Mouse (Mus musculus): Measurements from ENCODE around the gene Cyp2c23.

Cyp2c23 gene

GRCm38 (mm10) chr19:44028972-44029371 is at the start of gene Cyp2c23:
Gene Cyp2c23 (minus strand): TSS chr19:44029208.
- no peak for DNase-seq (ENCODE audit: low spot score in 2 of 2)

DNA sequence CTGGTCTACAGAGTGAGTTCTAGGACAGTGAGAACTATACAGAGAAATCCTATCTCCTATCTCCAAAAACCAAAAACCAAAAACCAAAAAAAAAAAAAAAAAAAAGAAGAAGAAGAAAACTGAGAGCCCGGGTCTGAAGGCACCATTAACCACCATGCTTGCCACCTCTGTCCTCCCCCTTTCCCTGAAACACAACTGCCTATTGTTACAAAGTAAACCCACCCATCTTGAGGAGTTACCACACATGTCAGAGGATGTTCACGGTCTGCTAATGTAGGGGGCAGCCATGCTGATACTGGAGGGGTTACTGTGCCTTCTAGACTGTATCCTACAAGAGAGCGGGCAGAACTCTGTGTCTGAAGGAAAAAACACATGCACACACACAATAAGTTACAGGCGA is 48.0 kb upstream of the Cyp2c23 start:
- DNase-seq (ENCODE audit: low spot score in 2 of 2) = no peak

- no peak for DNase-seq (ENCODE audit: low spot score in 2 of 2)
Observed at GRCm38 (mm10) chr19:44076457-44076856, 47.4 kb upstream of the Cyp2c23 start.

GRCm38 (mm10) chr19:44074986-44075385 is 46.0 kb upstream of the Cyp2c23 start:
- DNase-seq (ENCODE audit: low spot score in 2 of 2) = no peak

GRCm38 (mm10) chr19:44071166-44071565 is 42.2 kb upstream of the Cyp2c23 start:
- DNase-seq (ENCODE audit: low spot score in 2 of 2) = no peak

- DNase-seq (ENCODE audit: low spot score in 2 of 2) = no peak
Observed at GRCm38 (mm10) chr19:44069914-44070232, 40.9 kb upstream of the Cyp2c23 start.

GRCm38 (mm10) chr19:44069121-44069913 is 40.3 kb upstream of the Cyp2c23 start, which contains the start of gene Erlin1:
Gene Erlin1 (minus strand): TSS chr19:44069785.
- peak; percentile 80 to 86 for DNase-seq (ENCODE audit: low spot score in 2 of 2)

- DNase-seq (ENCODE audit: low spot score in 2 of 2) = no peak
Observed at GRCm38 (mm10) chr19:44068232-44068631, 39.2 kb upstream of the Cyp2c23 start.

GRCm38 (mm10) chr19:44067323-44068049 is 38.5 kb upstream of the Cyp2c23 start:
- no peak for DNase-seq (ENCODE audit: low spot score in 2 of 2)

DNA sequence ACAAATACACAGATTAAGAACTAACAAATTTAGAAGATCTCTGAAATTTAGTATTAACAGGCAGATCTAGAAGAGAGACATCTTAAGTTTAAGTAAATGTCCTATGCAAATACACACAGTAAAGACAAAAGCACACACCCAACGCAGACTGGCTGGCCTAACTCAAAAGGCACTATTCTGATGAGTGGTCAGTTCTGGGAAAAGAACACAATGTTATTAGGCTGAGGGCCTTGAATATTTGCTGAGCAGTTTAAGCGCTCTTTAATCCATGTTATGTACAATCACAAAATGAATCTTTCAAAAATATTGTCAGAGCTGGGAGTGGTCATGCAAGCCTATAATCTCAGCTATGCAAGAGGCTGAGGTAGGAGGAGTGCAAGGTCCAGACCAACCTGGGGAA is 35.7 kb upstream of the Cyp2c23 start:
- DNase-seq (ENCODE audit: low spot score in 2 of 2) = no peak

DNA sequence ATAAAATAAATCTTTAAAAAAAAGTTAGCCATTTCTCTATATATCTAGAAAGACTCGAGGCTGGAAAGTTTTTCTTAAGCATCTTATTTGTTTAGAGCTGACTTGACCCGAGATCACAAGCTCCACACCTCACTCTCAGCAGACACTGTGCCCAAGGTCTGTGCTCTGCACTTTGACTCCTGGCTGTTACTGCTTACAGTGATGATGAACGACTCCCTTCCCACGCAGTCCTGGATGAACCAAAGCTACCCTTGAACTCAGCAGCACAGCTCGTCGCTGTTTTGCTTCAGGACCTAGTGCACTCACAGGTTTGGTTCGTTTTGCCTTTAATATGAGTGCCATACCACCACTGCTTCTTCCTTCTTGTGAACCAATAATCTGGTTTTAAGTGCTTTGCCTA is 34.8 kb upstream of the Cyp2c23 start:
- no peak for DNase-seq (ENCODE audit: low spot score in 2 of 2)

GRCm38 (mm10) chr19:44060226-44060625 is 31.2 kb upstream of the Cyp2c23 start:
- no peak for DNase-seq (ENCODE audit: low spot score in 2 of 2)

GRCm38 (mm10) chr19:44055173-44055826 is 26.3 kb upstream of the Cyp2c23 start:
- no peak for DNase-seq (ENCODE audit: low spot score in 2 of 2)

GRCm38 (mm10) chr19:44050388-44050787 is 21.4 kb upstream of the Cyp2c23 start:
- no peak for DNase-seq (ENCODE audit: low spot score in 2 of 2)

- no peak for DNase-seq (ENCODE audit: low spot score in 2 of 2)
Observed at GRCm38 (mm10) chr19:44049282-44049681, 20.3 kb upstream of the Cyp2c23 start.

GRCm38 (mm10) chr19:44045847-44046246 is 16.8 kb upstream of the Cyp2c23 start:
- no peak for DNase-seq (ENCODE audit: low spot score in 2 of 2)

GRCm38 (mm10) chr19:44042121-44042520 is 13.1 kb upstream of the Cyp2c23 start:
- DNase-seq (ENCODE audit: low spot score in 2 of 2) = no peak

DNA sequence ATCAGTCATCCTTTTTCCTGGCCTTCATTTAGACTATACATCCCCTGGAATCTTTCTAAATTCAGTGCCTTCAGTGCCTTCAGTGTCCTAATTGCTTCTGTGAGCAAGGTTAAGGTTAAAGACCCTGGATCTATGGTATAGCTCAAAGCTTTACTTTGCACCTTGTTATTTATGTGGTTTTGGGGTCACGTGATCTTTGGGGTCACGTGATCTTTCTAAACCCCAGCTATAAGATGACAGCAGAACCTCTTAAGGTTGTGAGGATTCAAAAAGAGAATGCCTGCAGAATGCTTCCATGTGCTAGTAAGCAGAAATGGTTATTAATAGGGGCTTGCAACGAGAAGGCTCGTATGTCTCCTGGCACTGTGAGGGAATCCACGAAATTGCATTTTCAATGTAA is 4.4 kb upstream of the Cyp2c23 start:
- DNase-seq (ENCODE audit: low spot score in 2 of 2) = no peak

- DNase-seq (ENCODE audit: low spot score in 2 of 2) = no peak
Observed at GRCm38 (mm10) chr19:44032046-44032744, 3.2 kb upstream of the Cyp2c23 start.

DNA sequence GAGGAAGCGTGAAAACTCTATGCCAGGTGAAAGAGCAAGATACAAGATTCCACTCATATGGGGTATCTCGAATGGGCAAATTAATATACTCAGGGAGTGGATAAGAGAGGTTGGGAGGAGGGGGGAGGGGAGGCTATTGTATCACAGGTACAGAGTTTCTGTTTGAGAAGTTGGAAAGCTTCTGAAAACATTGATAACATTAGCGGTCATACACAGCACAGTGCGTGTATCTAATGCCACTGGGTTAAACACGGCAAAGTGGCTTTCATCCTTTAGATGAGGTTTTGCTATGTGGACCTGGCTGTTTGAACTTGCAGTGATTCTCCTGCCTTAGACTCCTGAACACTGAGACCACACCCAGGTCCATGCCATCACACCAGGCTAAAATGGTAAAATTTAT is 1.0 kb upstream of the Cyp2c23 start:
- no peak for DNase-seq (ENCODE audit: low spot score in 2 of 2)

GRCm38 (mm10) chr19:44026956-44027530 is 2.0 kb downstream of the Cyp2c23 start:
- DNase-seq (ENCODE audit: low spot score in 2 of 2) = no peak
